12 mouse cellular contexts compared by ENCODE assay signal in genomic region chr5:122525238-122525931, GRCm38 (mm10). TPM values are rescaled to one million over a fixed set of nuclear protein-coding genes. Genes with fewer than 3 reads are reported as not detected.
DNase-seq lines count a peak whose midpoint lies in the region; ATAC-seq and TF ChIP-seq lines count a peak whose summit lies in the region.
"Had no signal": no experiment of that assay in that cellular context is flagged by ENCODE, and none has a peak within 500 bp of the region (broad histone marks: within the 10 kb centered on the region; RNA-seq: fewer than 3 reads in every experiment).

No protein-coding gene starts in this region.

- TF ChIP-seq CTCF in liver, postnatal 0 days (IDR thresholded peaks at IDR 0.05; ENCODE audit: low read depth), result no peak
- TF ChIP-seq CTCF in intestine, postnatal 0 days (IDR thresholded peaks at IDR 0.05; ENCODE audit: low read depth), result no peak

- H3K36me3 ChIP-seq in forebrain, embryonic 10.5 days (replicated peaks), result no peaks in the 10 kb centered on the region
- H3K36me3 ChIP-seq in forebrain, embryonic 11.5 days (ENCODE audit: control insufficient read depth, insufficient read depth, low read length), result no peaks in the 10 kb centered on the region
- no peaks in the 10 kb centered on the region for H3K36me3 ChIP-seq in liver, postnatal 0 days (replicated peaks; ENCODE audit: insufficient read depth, low read length)
- H3K36me3 ChIP-seq in intestine, postnatal 0 days (ENCODE audit: control insufficient read depth, insufficient read depth), result no peaks in the 10 kb centered on the region
- H3K36me3 ChIP-seq: embryonic facial prominence, embryonic 12.5 days; limb, embryonic 12.5 days had no signal

- peaks cover 62% of the 10 kb centered on the region for H3K4me1 ChIP-seq in forebrain, embryonic 10.5 days
- no peaks in the 10 kb centered on the region for H3K4me1 ChIP-seq in forebrain, embryonic 11.5 days (replicated peaks; ENCODE audit: control insufficient read depth, insufficient read depth, low read length)
- H3K4me1 ChIP-seq in liver, postnatal 0 days (ENCODE audit: insufficient read depth), result peaks cover 35% of the 10 kb centered on the region
- peaks cover 30% of the 10 kb centered on the region; the same call in 1 of the 2 replicates for H3K4me1 ChIP-seq in intestine, postnatal 0 days (replicated peaks; ENCODE audit: control insufficient read depth, insufficient read depth, low read length)

- no peak overlapping the region for H3K9ac ChIP-seq in forebrain, embryonic 11.5 days (ENCODE audit: low read length)
- H3K9ac ChIP-seq in liver, postnatal 0 days (replicated peaks), result peak overlapping the region; percentile 30; the same call in 1 of the 2 replicates
- H3K9ac ChIP-seq in intestine, postnatal 0 days (ENCODE audit: low read depth, low read length), result 0 out of 2 replicates have a peak overlapping the region, but pooled peaks have one; percentile 7
- H3K9ac ChIP-seq: embryonic facial prominence, embryonic 12.5 days; limb, embryonic 12.5 days had no signal

- no peak overlapping the region for H3K4me3 ChIP-seq in forebrain, embryonic 10.5 days
- no peak overlapping the region for H3K4me3 ChIP-seq in forebrain, embryonic 11.5 days (ENCODE audit: low read depth, low read length)
- no peak overlapping the region for H3K4me3 ChIP-seq in liver, postnatal 0 days (ENCODE audit: low read depth, low read length)
- H3K4me3 ChIP-seq in intestine, postnatal 0 days (ENCODE audit: low read depth, low read length), result no peak overlapping the region
- H3K4me3 ChIP-seq: embryonic facial prominence, embryonic 12.5 days; limb, embryonic 12.5 days; myocyte had no signal

- H3K27ac ChIP-seq in forebrain, embryonic 10.5 days, result 0 out of 2 replicates have a peak overlapping the region, but pooled peaks have one; percentile 27
- H3K27ac ChIP-seq in forebrain, embryonic 11.5 days (ENCODE audit: low read depth, low read length), result no peak overlapping the region
- H3K27ac ChIP-seq in liver, postnatal 0 days (ENCODE audit: low read depth), result peak overlapping the region; percentile 70
- 0 out of 2 replicates have a peak overlapping the region, but pooled peaks have one; percentile 30 for H3K27ac ChIP-seq in intestine, postnatal 0 days (ENCODE audit: low read depth, low read length)
- H3K27ac ChIP-seq: embryonic facial prominence, embryonic 12.5 days; limb, embryonic 12.5 days had no signal

- no peak for DNase-seq in forebrain, embryonic 10.5 days (ENCODE audit: extremely low spot score, low spot score)
- no peak for DNase-seq in forebrain, embryonic 11.5 days (ENCODE audit: low spot score)
- DNase-seq in liver, postnatal 0 days, result no peak
- DNase-seq in liver, result no peak
- peak; percentile 59 for DNase-seq in skeletal muscle tissue, adult 2 months (ENCODE audit: low read depth, low spot score)
- no peak for DNase-seq in layer of hippocampus, adult 8-10 months (ENCODE audit: low spot score in 2 of 2)
- no peak for DNase-seq in left cerebral cortex, postnatal 10 days (ENCODE audit: extremely low spot score in 1 of 2, low spot score in 2 of 2)
- DNase-seq: right cerebral cortex, postnatal 14 days had no signal

- TF ChIP-seq EP300 in liver, postnatal 0 days (IDR thresholded peaks at IDR 0.05; ENCODE audit: low read depth), result no peak

- WGBS in forebrain, embryonic 10.5 days, result 90% methylated on average over 14 of the region's 14 CpGs
- WGBS in forebrain, embryonic 11.5 days, result 87% methylated on average over 14 of the region's 14 CpGs
- 70% methylated on average over 14 of the region's 14 CpGs for WGBS in liver, postnatal 0 days (ENCODE audit: insufficient replicate concordance)
- 63% methylated on average over 14 of the region's 14 CpGs for WGBS in intestine, postnatal 0 days

- intact Hi-C loops in left cerebral cortex, postnatal 10 days (cut with DNase I), result no loop called here

- no peaks in the 10 kb centered on the region for H3K27me3 ChIP-seq in forebrain, embryonic 10.5 days (ENCODE audit: poor library complexity, severe bottlenecking)
- no peaks in the 10 kb centered on the region for H3K27me3 ChIP-seq in forebrain, embryonic 11.5 days (ENCODE audit: control insufficient read depth, insufficient read depth, low read length)
- no peaks in the 10 kb centered on the region for H3K27me3 ChIP-seq in liver, postnatal 0 days (ENCODE audit: insufficient read depth, low read length)
- H3K27me3 ChIP-seq in intestine, postnatal 0 days (replicated peaks; ENCODE audit: control insufficient read depth, insufficient read depth, low read length), result no peaks in the 10 kb centered on the region
- H3K27me3 ChIP-seq: embryonic facial prominence, embryonic 12.5 days; limb, embryonic 12.5 days had no signal

- H3K9me3 ChIP-seq in forebrain, embryonic 10.5 days, result no peaks in the 10 kb centered on the region
- no peaks in the 10 kb centered on the region for H3K9me3 ChIP-seq in forebrain, embryonic 11.5 days (ENCODE audit: control insufficient read depth, low read length)
- no peaks in the 10 kb centered on the region for H3K9me3 ChIP-seq in liver, postnatal 0 days (ENCODE audit: low read length)
- no peaks in the 10 kb centered on the region for H3K9me3 ChIP-seq in intestine, postnatal 0 days (ENCODE audit: control insufficient read depth)
- H3K9me3 ChIP-seq: embryonic facial prominence, embryonic 12.5 days had no signal

- ATAC-seq in forebrain, embryonic 11.5 days (replicated peaks; ENCODE audit: low FRiP score), result no peak
- ATAC-seq in liver, postnatal 0 days, result no peak
- no peak for ATAC-seq in intestine, postnatal 0 days

- H3K4me2 ChIP-seq in forebrain, embryonic 11.5 days (ENCODE audit: low read depth, low read length, severe bottlenecking), result no peak overlapping the region
- no peak overlapping the region for H3K4me2 ChIP-seq in liver, postnatal 0 days (ENCODE audit: low read depth, low read length)
- H3K4me2 ChIP-seq in intestine, postnatal 0 days (replicated peaks; ENCODE audit: low read depth), result no peak overlapping the region; the same call in 1 of the 2 replicates
- H3K4me2 ChIP-seq: embryonic facial prominence, embryonic 12.5 days; limb, embryonic 12.5 days had no signal

RNA-seq across cellular contexts. Expression of gene Atp2a2, which starts 23.4 kb away (rescaled TPM):
- polyA plus RNA-seq in forebrain, embryonic 10.5 days (2016; fragmentation: Nextera tagmentation; extraction: Ambion mirVana), result 34.8 and 37.6 TPM in 2 replicates
- 58.7 and 60.6 TPM in 2 replicates for polyA plus RNA-seq in forebrain, embryonic 11.5 days (2014; fragmentation: Nextera tagmentation; extraction: Ambion mirVana)
- 13.5 and 14.8 TPM in 2 replicates for polyA plus RNA-seq in liver, postnatal 0 days (2015; fragmentation: Nextera tagmentation; extraction: Ambion mirVana)
- polyA plus RNA-seq in intestine, postnatal 0 days (2015; fragmentation: Nextera tagmentation; extraction: Ambion mirVana), result 26.1 and 27.3 TPM in 2 replicates
- 100 to 1,000 TPM; 558 to 681 (median 612) TPM for total RNA-seq in layer of hippocampus, adult 8-10 months (2022)
- 100 to 1,000 TPM; 618 to 632 TPM for total RNA-seq in left cerebral cortex, postnatal 10 days (2021)
